Mouse (Mus musculus): Measurements from ENCODE around the gene Pdlim5.

DNA sequence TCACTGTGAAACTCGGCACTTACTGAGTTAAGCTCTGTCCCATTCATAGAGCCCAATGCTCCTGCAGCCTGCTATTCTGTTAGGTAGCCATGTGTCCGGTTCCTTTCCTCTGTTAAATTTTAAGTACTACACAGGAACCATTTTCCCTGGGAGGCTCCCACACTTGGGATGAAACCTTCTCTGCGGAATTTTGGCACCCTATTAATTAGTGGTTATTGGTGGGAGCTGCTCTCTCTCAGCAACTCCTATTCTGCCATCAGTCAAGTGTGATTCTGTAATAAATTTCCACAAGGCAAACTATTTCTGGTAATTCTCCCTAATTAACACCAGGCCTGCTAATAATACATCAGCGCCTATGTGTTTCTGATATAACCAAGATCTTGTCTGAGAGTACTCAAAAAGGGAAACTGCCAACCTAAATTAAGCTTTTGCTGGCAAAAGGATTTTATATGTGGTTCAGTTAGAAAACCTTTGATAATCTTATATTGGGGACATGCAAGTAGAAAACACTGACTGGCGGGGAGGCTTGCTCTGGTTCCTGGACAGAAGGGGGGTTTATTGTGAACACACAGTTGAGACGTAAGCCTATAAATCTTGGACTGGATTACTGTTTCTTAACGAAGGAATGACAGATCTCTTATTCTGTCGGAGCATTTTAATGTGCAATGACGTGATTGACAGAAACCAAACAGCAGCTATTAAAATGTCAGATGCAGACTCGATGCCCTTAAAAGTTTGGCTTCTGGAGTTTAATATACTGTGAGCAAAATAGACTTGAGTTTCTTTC is 157.0 kb downstream of the Pdlim5 start:
- TF ChIP-seq EP300 (IDR thresholded peaks at IDR 0.05; ENCODE audit: low read depth) = no peak
- TF ChIP-seq CTCF (IDR thresholded peaks at IDR 0.05; ENCODE audit: low read depth) = no peak

All from liver, postnatal 0 days (tissue).